Mouse (Mus musculus) liver, postnatal 0 days (tissue): Measurements from ENCODE around the gene Ptrhd1. TPM values are rescaled to one million over a fixed set of nuclear protein-coding genes. Genes with fewer than 3 reads are reported as not detected.

Experiments
- ATAC-seq: fragments of 200-750 bp; cut with Nextera tagmentation; 2 replicates; pipeline ENCODE4 v1.8.0; 2017; ENCODE audit warnings: mild to moderate bottlenecking, moderate library complexity
- DNase-seq: peaks from one replicate; pipeline ENCODE4 v3.0.0-alpha.2; 2016
- H3K27ac ChIP-seq: fragments of 300-500 bp; sonication (generic); 2 replicates; pipeline ENCODE4 v1.5.1; 2014; ENCODE audit warnings: antibody characterized with exemption, moderate library complexity, mild to moderate bottlenecking, low read depth
- H3K27me3 ChIP-seq: fragments of 300-500 bp; sonication (generic); 2 replicates; pipeline ENCODE4 v1.6.1; 2014; ENCODE audit warnings: low read length, control low read depth, mixed read lengths; ENCODE audit not compliant: insufficient read depth
- H3K36me3 ChIP-seq: fragments of 300-500 bp; sonication (generic); replicated peaks from 2 replicates; pipeline ENCODE4 v1.6.1; 2014; ENCODE audit warnings: mild to moderate bottlenecking, control low read depth, low read length, moderate library complexity, mixed read lengths; ENCODE audit not compliant: insufficient read depth
- H3K4me1 ChIP-seq: fragments of 300-500 bp; sonication (generic); 2 replicates; pipeline ENCODE4 v1.6.1; 2014; ENCODE audit warnings: antibody characterized with exemption, mild to moderate bottlenecking, control low read depth; ENCODE audit not compliant: insufficient read depth
- H3K4me2 ChIP-seq: fragments of 300-500 bp; sonication (generic); 2 replicates; pipeline ENCODE4 v1.6.1; 2014; ENCODE audit warnings: low read depth, mild to moderate bottlenecking, low read length, moderate library complexity, mixed read lengths
- H3K4me3 ChIP-seq: fragments of 300-500 bp; sonication (generic); 2 replicates; pipeline ENCODE4 v1.5.1; 2014; ENCODE audit warnings: low read depth, low read length
- H3K9ac ChIP-seq: fragments of 300-500 bp; sonication (generic); replicated peaks from 2 replicates; pipeline ENCODE4 v1.6.1; 2014; ENCODE audit warnings: mild to moderate bottlenecking, moderate library complexity
- H3K9me3 ChIP-seq: fragments of 300-500 bp; sonication (generic); 2 replicates; pipeline ENCODE4 v1.6.1; 2016; ENCODE audit warnings: mild to moderate bottlenecking, control low read depth, low read length, mixed read lengths
- CTCF ChIP-seq: sonication (generic); IDR thresholded peaks from 2 replicates; pipeline ENCODE4 v1.5.1; 2016; ENCODE audit warnings: antibody characterized with exemption, low read depth
- EP300 ChIP-seq: IDR thresholded peaks from 2 replicates; pipeline ENCODE4 v1.6.1; 2016; ENCODE audit warnings: antibody characterized with exemption, low read depth, mild to moderate bottlenecking
- WGBS: fragments of 180-500 bp; shearing (Covaris S2); extraction: QIAGEN DNeasy Blood & Tissue Kit; methylation state at CpG from one replicate; pipeline ENCODE4 v1.1.7; 2014; ENCODE audit not compliant: insufficient replicate concordance; 5-methylcytosine and 5-hydroxymethylcytosine counted together
- polyA plus RNA-seq: library from polyadenylated mRNA; unstranded; fragments of >200 nt; fragmentation: Nextera tagmentation; extraction: Ambion mirVana; gene quantifications from 2 replicates; pipeline ENCODE4 v1.2.1, GENCODE M21; 2015

The Ptrhd1 gene
- polyA plus RNA-seq = 2.7 and 2.8 TPM in 2 replicates

DNA sequence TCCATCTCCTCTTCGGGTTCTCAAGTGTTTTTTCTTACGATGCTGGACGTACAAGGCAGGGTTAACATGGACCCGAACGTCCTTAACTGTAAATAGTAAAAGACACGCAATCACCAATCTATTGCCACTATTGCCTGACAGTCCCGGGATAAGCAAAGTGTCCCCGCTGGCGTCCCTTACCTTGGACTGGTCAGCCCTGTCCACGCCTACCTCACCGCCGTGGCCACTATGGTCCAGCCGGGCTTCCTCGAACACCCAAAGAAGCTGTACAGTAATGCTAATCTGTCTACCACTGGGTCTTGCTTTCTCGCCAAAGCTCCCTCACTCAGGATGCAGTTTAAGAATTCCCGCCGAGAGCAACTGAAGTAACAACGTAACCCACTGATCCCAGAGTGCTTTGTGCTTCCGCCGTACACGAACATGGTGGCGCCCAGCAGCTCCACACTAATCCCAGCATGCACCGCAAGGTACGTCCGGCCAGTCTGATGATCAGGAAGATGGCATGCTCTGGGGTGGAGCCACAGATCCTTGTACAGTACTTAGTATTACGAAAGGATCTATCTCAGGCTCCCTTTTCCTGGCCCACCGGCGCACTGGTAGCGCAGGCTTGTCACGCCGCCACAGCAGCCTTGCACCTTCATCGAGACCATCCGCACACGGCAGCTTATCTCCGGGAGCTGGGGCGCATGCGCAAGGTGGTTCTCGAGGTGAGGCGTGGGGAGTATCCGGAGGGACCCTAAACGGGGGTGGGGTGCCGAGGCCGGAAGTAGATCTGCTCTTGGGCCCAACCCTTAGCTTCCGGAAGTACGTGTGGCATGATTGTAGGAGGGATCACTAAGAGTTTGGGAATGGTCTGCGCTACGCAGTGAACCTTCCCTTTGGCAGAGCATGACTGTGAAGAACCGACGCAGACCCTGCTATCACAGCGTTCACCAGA, at the start of gene Ptrhd1, which contains the start of gene Cenpo:
Ptrhd1 (plus strand) TSS at position 456 of the 937 bp plus-strand sequence.
Cenpo (minus strand) TSS at position 723 of the 937 bp plus-strand sequence.
- DNase-seq = peak; percentile 93
- WGBS = under 1% methylated on average over 50 of the region's 50 CpGs

DNA sequence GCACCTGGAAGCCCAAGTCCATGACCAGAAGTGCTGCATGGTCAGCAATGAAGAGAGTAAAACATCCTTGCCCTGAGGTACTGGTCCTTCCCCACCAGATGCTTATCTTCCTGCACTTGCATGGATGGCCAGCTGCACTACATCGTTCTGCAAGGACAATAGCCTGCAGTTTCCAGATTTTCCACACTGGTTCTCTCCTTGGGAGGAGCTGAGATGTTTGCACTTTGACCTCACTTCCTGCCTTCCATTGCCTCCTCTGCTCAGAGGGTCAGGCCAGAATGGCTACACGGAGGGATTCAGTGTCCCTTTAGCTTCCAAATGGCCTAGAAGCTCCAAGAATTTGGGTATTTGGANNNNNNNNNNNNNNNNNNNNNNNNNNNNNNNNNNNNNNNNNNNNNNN, 49.2 kb upstream of the Ptrhd1 start:
- ATAC-seq (no peak), DNase-seq (no peak)
- H3K27me3 ChIP-seq = no peaks in the 10 kb centered on the region
- no peaks in the 10 kb centered on the region for H3K36me3 ChIP-seq
- 45% methylated on average over 2 of the region's 2 CpGs for WGBS
- no peak overlapping the region for H3K27ac ChIP-seq
- no peaks in the 10 kb centered on the region for H3K4me1 ChIP-seq
- H3K4me2 ChIP-seq = no peak overlapping the region
- no peak overlapping the region for H3K9ac ChIP-seq
- TF ChIP-seq EP300 = no peak
- no peak for TF ChIP-seq CTCF
- H3K4me3 ChIP-seq = no peak overlapping the region
- H3K9me3 ChIP-seq = no peaks in the 10 kb centered on the region

More for the DNA sequence above, at the start of gene Ptrhd1, which contains the start of gene Cenpo:
- peak within 1 kb of the TSS; percentile 79 for H3K9ac ChIP-seq
- H3K9me3 ChIP-seq = no peaks in the 10 kb centered on the region
- peak within 1 kb of the TSS; percentile 68 for H3K4me2 ChIP-seq
- peak; percentile 10; the same call in 1 of the 2 replicates for TF ChIP-seq EP300
- TF ChIP-seq CTCF = no peak
- peak; percentile 98 for ATAC-seq
- peaks cover 10% of the 10 kb centered on the region for H3K4me1 ChIP-seq
- peak within 1 kb of the TSS; percentile 97 for H3K27ac ChIP-seq
- peak within 1 kb of the TSS; percentile 90 for H3K4me3 ChIP-seq
- H3K36me3 ChIP-seq = peaks cover 24% of the 10 kb centered on the region
- H3K27me3 ChIP-seq = no peaks in the 10 kb centered on the region

DNA sequence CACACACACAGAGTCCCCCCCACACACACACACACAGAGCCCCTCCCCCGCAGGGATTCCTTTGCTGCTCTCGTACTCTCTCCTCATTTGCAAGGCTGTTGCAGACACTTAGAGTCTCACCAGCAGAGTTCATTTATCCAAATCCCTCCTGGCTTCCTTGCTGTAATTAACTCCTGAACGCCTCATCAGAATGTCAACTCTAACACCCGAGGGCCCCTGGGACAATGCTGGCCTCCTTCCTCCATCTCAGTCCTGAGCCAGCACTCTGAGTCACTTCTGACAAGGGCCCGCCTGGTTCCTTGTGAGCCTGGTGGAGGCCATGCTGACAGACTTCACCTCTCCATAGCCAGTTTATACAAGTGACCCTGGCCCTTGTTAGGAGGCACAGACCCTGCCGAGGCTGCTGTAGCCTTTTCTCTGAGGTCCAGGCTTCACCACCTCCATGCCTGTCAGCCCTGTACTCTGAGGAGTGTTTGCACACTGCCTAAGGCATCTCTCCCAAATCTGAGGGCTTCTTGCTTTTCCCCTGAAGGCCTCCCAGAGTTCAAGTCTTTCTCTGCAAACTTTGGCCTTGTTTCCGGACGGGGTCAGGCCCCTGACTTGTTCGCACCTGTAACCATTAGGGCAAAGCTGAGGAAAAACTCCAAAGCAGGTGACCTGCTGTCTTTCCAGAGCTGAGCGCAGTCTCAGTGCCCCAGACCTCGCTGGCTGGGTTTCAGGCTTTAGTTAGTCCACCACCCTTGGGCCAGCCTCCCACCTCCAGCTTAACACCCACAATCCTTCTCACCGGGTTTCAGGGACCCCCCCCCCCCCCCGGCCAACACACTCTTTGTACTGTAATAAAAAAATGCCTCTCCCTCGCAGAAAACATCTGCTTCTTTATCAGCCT, 45.4 kb upstream of the Ptrhd1 start:
- no peaks in the 10 kb centered on the region for H3K9me3 ChIP-seq
- H3K4me2 ChIP-seq = no peak overlapping the region
- ATAC-seq (peak; percentile 56), DNase-seq (no peak)
- H3K4me3 ChIP-seq = no peak overlapping the region
- WGBS = 48% methylated on average over 14 of the region's 14 CpGs
- H3K4me1 ChIP-seq = no peaks in the 10 kb centered on the region
- no peak overlapping the region for H3K27ac ChIP-seq
- H3K27me3 ChIP-seq = no peaks in the 10 kb centered on the region
- H3K36me3 ChIP-seq = no peaks in the 10 kb centered on the region
- TF ChIP-seq CTCF = no peak
- H3K9ac ChIP-seq = no peak overlapping the region

DNA sequence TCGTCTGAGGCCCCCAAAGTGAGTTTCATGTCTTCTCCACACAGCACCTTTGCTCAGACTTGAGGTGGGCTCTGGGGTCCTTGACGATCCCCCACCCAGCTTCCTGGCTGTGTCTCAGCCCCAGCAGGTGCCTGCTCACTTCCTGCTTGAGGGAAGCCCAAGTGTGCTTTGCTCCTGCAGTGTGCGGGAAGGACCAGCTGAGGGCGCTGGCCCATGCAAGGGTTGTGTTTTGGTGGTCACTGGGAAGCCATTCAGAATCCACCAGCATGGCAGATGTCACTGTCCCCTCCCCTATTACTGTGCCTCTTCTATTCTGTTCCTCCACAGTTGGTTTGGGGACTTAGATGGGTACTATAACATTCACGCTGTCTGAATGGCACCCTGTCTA, 44.8 kb upstream of the Ptrhd1 start:
- 47% methylated on average over 5 of the region's 5 CpGs for WGBS
- TF ChIP-seq CTCF (peak; percentile 59), EP300 (no peak)
- no peak overlapping the region for H3K4me2 ChIP-seq
- H3K9me3 ChIP-seq = no peaks in the 10 kb centered on the region
- DNase-seq = peak; percentile 48
- H3K27me3 ChIP-seq = no peaks in the 10 kb centered on the region
- ATAC-seq = no peak
- no peaks in the 10 kb centered on the region for H3K36me3 ChIP-seq
- H3K27ac ChIP-seq = no peak overlapping the region
- H3K9ac ChIP-seq = no peak overlapping the region
- H3K4me3 ChIP-seq = no peak overlapping the region
- no peaks in the 10 kb centered on the region for H3K4me1 ChIP-seq

DNA sequence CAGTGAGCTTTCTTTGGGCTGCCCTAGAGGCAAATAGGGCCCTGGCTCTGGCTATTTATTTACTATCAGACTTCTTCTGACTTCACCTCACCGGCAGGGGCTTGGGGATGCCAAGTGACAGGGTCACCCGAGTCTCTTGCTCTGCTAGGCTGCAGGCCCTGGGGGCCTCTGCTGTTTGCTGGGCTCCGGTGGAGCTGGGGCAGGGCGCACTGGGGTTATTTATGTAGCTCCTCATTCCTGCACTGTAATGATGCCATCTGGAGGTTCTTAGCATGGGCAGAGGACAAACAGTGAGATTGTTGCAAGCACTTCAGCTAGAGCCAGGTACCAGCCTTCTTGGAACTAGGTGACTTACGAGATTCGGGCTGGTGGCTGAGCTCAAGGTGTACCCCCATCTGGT, 41.3 kb upstream of the Ptrhd1 start:
- Histone ChIP-seq H3K4me3 (no peak overlapping the region), H3K27ac (no peak overlapping the region; the same call in 1 of the 2 replicates), H3K36me3 (no peaks in the 10 kb centered on the region), H3K27me3 (no peaks in the 10 kb centered on the region), H3K4me1 (no peaks in the 10 kb centered on the region), H3K9ac (no peak overlapping the region), H3K4me2 (no peak overlapping the region), H3K9me3 (no peaks in the 10 kb centered on the region)
- DNase-seq (no peak), ATAC-seq (no peak)
- WGBS = 71% methylated on average over 6 of the region's 6 CpGs
- no peak for TF ChIP-seq CTCF
- no peak for TF ChIP-seq EP300
